Mouse (Mus musculus): Measurements from ENCODE around the gene Megf11.

DNA sequence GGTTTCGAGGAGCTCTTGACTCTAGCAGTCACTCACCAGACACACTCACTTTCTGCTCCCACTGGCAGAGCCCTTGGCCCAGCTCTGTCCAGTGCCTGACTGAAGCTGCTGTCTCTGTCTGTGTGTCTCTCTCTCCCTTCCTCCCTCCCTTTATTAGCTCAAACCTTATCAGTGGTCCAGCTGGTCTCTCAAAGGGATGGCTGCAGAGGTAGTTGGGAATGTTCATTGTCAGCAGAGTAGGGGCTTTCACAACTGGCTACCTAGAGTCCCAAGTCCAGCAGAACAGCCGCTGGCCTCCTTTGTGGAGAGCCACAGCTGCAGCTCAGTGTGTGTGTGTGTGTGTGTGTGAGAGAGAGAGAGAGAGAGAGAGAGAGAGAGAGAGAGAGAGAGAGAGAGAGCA lies 180.9 kb downstream of the Megf11 start:
- TF ChIP-seq CTCF (IDR thresholded peaks at IDR 0.05; ENCODE audit: low read depth, low read length) (no peak), EP300 (IDR thresholded peaks at IDR 0.05; ENCODE audit: insufficient read depth, low read depth, low read length) (no peak)
